Mouse (Mus musculus) CH12.LX (cell line): ENCODE data around the gene Ddx46. TPM values are rescaled to one million over a fixed set of nuclear protein-coding genes. Genes with fewer than 3 reads are reported as not detected.

Experiments
- DNase-seq: peaks from one replicate; pipeline ENCODE4 v3.0.0-alpha.2; 2013; ENCODE audit errors: extremely low read depth
- H3K27ac ChIP-seq: 2 replicates; pipeline ENCODE4 v1.5.1; 2012; ENCODE audit warnings: low read depth, mild to moderate bottlenecking, control low read depth, moderate library complexity; ENCODE audit not compliant: insufficient read depth
- H3K27me3 ChIP-seq: replicated peaks from 2 replicates; pipeline ENCODE3; 2012; ENCODE audit warnings: inconsistent platforms
- H3K36me3 ChIP-seq, 2 experiments: replicated peaks in 1 of 2; 2 replicates each; pipeline versions ENCODE3 to v1.6.1; 2012; ENCODE audit warnings: inconsistent platforms in 1 of 2, low read length in 1 of 2, mild to moderate bottlenecking in 1 of 2, mixed read lengths in 1 of 2, moderate library complexity in 1 of 2; ENCODE audit not compliant: control insufficient read depth in 1 of 2, insufficient read depth in 1 of 2
- H3K4me1 ChIP-seq, 2 experiments: 2 replicates each; pipeline ENCODE4 v1.6.1; 2012; ENCODE audit warnings: inconsistent platforms in 1 of 2, moderate library complexity in 1 of 2; ENCODE audit not compliant: insufficient read depth in 2 of 2, control insufficient read depth in 1 of 2
- H3K4me2 ChIP-seq: 2 replicates; pipeline ENCODE4 v1.6.1; 2012; ENCODE audit warnings: low read depth, mild to moderate bottlenecking, control low read depth; ENCODE audit not compliant: poor library complexity, insufficient read depth, severe bottlenecking
- H3K4me3 ChIP-seq, 3 experiments: fragments of 150-350 bp in 1 of 3; sonication (generic) in 1 of 3; replicated peaks in 1 of 3; 2 replicates each; pipeline versions ENCODE3 to v1.5.1; 2011 to 2012; ENCODE audit warnings: low read depth in 2 of 3, low read length in 2 of 3, mild to moderate bottlenecking in 2 of 3, moderate library complexity in 2 of 3, control low read depth in 1 of 3, improper control_type of control experiment in 1 of 3, inconsistent platforms in 1 of 3, mixed read lengths in 1 of 3; ENCODE audit not compliant: poor library complexity in 1 of 3
- H3K79me2 ChIP-seq: replicated peaks from 2 replicates; pipeline ENCODE4 v1.6.1; 2012; ENCODE audit warnings: mild to moderate bottlenecking, moderate library complexity; ENCODE audit not compliant: control insufficient read depth, poor library complexity, insufficient read depth, severe bottlenecking; ENCODE audit errors: extremely low read depth
- H3K9ac ChIP-seq: 2 replicates; pipeline ENCODE4 v1.6.1; 2012; ENCODE audit warnings: low read depth, mild to moderate bottlenecking, control low read depth, moderate library complexity; ENCODE audit not compliant: insufficient read depth
- H3K9me3 ChIP-seq: replicated peaks from 2 replicates; pipeline ENCODE3; 2012; ENCODE audit warnings: low read length, inconsistent platforms, mixed read lengths
- BHLHE40 ChIP-seq: IDR thresholded peaks from 2 replicates; pipeline ENCODE4 v1.6.1; 2011; ENCODE audit warnings: mild to moderate bottlenecking, low read depth, low read length, improper control_type of control experiment
- CHD1 ChIP-seq: IDR thresholded peaks from 2 replicates; pipeline ENCODE4 v1.6.1; 2012; ENCODE audit warnings: low read depth, low read length, improper control_type of control experiment, inconsistent platforms
- CHD2 ChIP-seq: IDR thresholded peaks from 2 replicates; pipeline ENCODE4 v1.6.1; 2011; ENCODE audit warnings: low read length, improper control_type of control experiment
- CTCF ChIP-seq, 2 experiments: IDR thresholded peaks in 1 of 2; conservative IDR thresholded peaks in 1 of 2; 2 replicates each; pipeline ENCODE4 v1.5.1; 2011 to 2012; ENCODE audit warnings: low read depth in 2 of 2, low read length in 2 of 2, improper control_type of control experiment in 1 of 2, inconsistent platforms in 1 of 2, mild to moderate bottlenecking in 1 of 2, moderate library complexity in 1 of 2
- E2F4 ChIP-seq: IDR thresholded peaks from 2 replicates; pipeline ENCODE4 v1.6.1; 2011; ENCODE audit warnings: low read depth, low read length, improper control_type of control experiment; ENCODE audit not compliant: insufficient replicate concordance
- ELF1 ChIP-seq: IDR thresholded peaks from 2 replicates; pipeline ENCODE4 v1.6.1; 2014; ENCODE audit warnings: low read depth, mild to moderate bottlenecking, inconsistent platforms, low read length, improper control_type of control experiment
- EP300 ChIP-seq: IDR thresholded peaks from 2 replicates; pipeline ENCODE4 v1.6.1; 2011; ENCODE audit warnings: low read length, improper control_type of control experiment
- ETS1 ChIP-seq: conservative IDR thresholded peaks from 2 replicates; pipeline ENCODE4 v1.6.1; 2012; ENCODE audit warnings: low read depth, mild to moderate bottlenecking, inconsistent platforms, low read length, improper control_type of control experiment, moderate library complexity
- GABPA ChIP-seq: IDR thresholded peaks from 2 replicates; pipeline ENCODE4 v1.6.1; 2012; ENCODE audit warnings: low read depth, low read length, improper control_type of control experiment, inconsistent platforms; ENCODE audit not compliant: insufficient replicate concordance
- HCFC1 ChIP-seq: IDR thresholded peaks from 2 replicates; pipeline ENCODE4 v1.6.1; 2012; ENCODE audit warnings: low read depth, mild to moderate bottlenecking, inconsistent platforms, low read length, improper control_type of control experiment
- IRF4 ChIP-seq: IDR thresholded peaks from 2 replicates; pipeline ENCODE4 v1.6.1; 2014; ENCODE audit warnings: low read depth, mild to moderate bottlenecking, inconsistent platforms, low read length, improper control_type of control experiment
- JUN ChIP-seq: IDR thresholded peaks from 2 replicates; pipeline ENCODE4 v1.6.1; 2011; ENCODE audit warnings: low read depth, mild to moderate bottlenecking, low read length, improper control_type of control experiment, moderate library complexity; ENCODE audit not compliant: insufficient read depth
- JUND ChIP-seq: conservative IDR thresholded peaks from 2 replicates; pipeline ENCODE4 v1.6.1; 2011; ENCODE audit warnings: low read depth, low read length, improper control_type of control experiment
- KAT2A ChIP-seq: IDR thresholded peaks from 2 replicates; pipeline ENCODE4 v1.6.1; 2012; ENCODE audit warnings: low read length, improper control_type of control experiment, inconsistent platforms; ENCODE audit not compliant: insufficient replicate concordance
- MAFK ChIP-seq: IDR thresholded peaks from 2 replicates; pipeline ENCODE4 v1.6.1; 2011; ENCODE audit warnings: low read length, improper control_type of control experiment; ENCODE audit not compliant: insufficient replicate concordance
- MAX ChIP-seq: IDR thresholded peaks from 2 replicates; pipeline ENCODE4 v1.6.1; 2011; ENCODE audit warnings: low read length, improper control_type of control experiment
- MAZ ChIP-seq: IDR thresholded peaks from 2 replicates; pipeline ENCODE4 v1.6.1; 2012; ENCODE audit warnings: low read depth, mild to moderate bottlenecking, inconsistent platforms, low read length, improper control_type of control experiment, moderate library complexity
- MEF2A ChIP-seq: IDR thresholded peaks from 2 replicates; pipeline ENCODE4 v1.6.1; 2014; ENCODE audit warnings: low read depth, mild to moderate bottlenecking, inconsistent platforms, low read length, improper control_type of control experiment, borderline replicate concordance
- MXI1 ChIP-seq: IDR thresholded peaks from 2 replicates; pipeline ENCODE4 v1.6.1; 2011; ENCODE audit warnings: mild to moderate bottlenecking, low read depth, low read length, improper control_type of control experiment
- MYC ChIP-seq: IDR thresholded peaks from 2 replicates; pipeline ENCODE4 v1.6.1; 2011; ENCODE audit warnings: low read depth, mild to moderate bottlenecking, improper control_type of control experiment, low read length
- NELFE ChIP-seq: IDR thresholded peaks from 2 replicates; pipeline ENCODE4 v1.6.1; 2011; ENCODE audit warnings: low read depth, low read length, improper control_type of control experiment
- NRF1 ChIP-seq: IDR thresholded peaks from 2 replicates; pipeline ENCODE4 v1.6.1; 2014; ENCODE audit warnings: low read depth, mild to moderate bottlenecking, inconsistent platforms, low read length, improper control_type of control experiment, moderate library complexity
- PAX5 ChIP-seq: IDR thresholded peaks from 2 replicates; pipeline ENCODE4 v1.6.1; 2012; ENCODE audit warnings: low read length, inconsistent platforms, mixed read lengths
- POLR2A ChIP-seq: IDR thresholded peaks from 2 replicates; pipeline ENCODE4 v1.6.1; 2011; ENCODE audit warnings: low read depth, mild to moderate bottlenecking, improper control_type of control experiment, low read length
- POLR2AphosphoS2 ChIP-seq: IDR thresholded peaks from 2 replicates; pipeline ENCODE4 v1.6.1; 2011; ENCODE audit warnings: low read depth, low read length, improper control_type of control experiment
- RAD21 ChIP-seq: IDR thresholded peaks from 2 replicates; pipeline ENCODE4 v1.6.1; 2011; ENCODE audit warnings: low read depth, mild to moderate bottlenecking, low read length, improper control_type of control experiment, moderate library complexity
- RCOR1 ChIP-seq: conservative IDR thresholded peaks from 2 replicates; pipeline ENCODE4 v1.6.1; 2012; ENCODE audit warnings: low read depth, mild to moderate bottlenecking, inconsistent platforms, low read length, improper control_type of control experiment
- SIN3A ChIP-seq: IDR thresholded peaks from 2 replicates; pipeline ENCODE4 v1.6.1; 2012; ENCODE audit warnings: low read length, improper control_type of control experiment, inconsistent platforms
- SMC3 ChIP-seq: IDR thresholded peaks from 2 replicates; pipeline ENCODE4 v1.6.1; 2011; ENCODE audit warnings: low read depth, low read length, improper control_type of control experiment
- TBP ChIP-seq: conservative IDR thresholded peaks from 2 replicates; pipeline ENCODE4 v1.6.1; 2011; ENCODE audit warnings: low read depth, low read length, improper control_type of control experiment
- TCF12 ChIP-seq: IDR thresholded peaks from 2 replicates; pipeline ENCODE4 v1.6.1; 2014; ENCODE audit warnings: low read depth, mild to moderate bottlenecking, inconsistent platforms, low read length, improper control_type of control experiment
- UBTF ChIP-seq: IDR thresholded peaks from 2 replicates; pipeline ENCODE4 v1.6.1; 2012; ENCODE audit warnings: low read depth, mild to moderate bottlenecking, inconsistent platforms, low read length, improper control_type of control experiment, moderate library complexity
- USF1 ChIP-seq: IDR thresholded peaks from 2 replicates; pipeline ENCODE4 v1.6.1; 2014; ENCODE audit warnings: low read depth, mild to moderate bottlenecking, inconsistent platforms, low read length, improper control_type of control experiment
- USF2 ChIP-seq: conservative IDR thresholded peaks from 2 replicates; pipeline ENCODE4 v1.6.1; 2011; ENCODE audit warnings: low read depth, low read length, improper control_type of control experiment
- ZC3H11A ChIP-seq: IDR thresholded peaks from 2 replicates; pipeline ENCODE4 v1.6.1; 2012; ENCODE audit warnings: low read depth, mild to moderate bottlenecking, inconsistent platforms, low read length, improper control_type of control experiment
- ZKSCAN1 ChIP-seq: IDR thresholded peaks from 2 replicates; pipeline ENCODE4 v1.6.1; 2012; ENCODE audit warnings: low read depth, inconsistent platforms, low read length, improper control_type of control experiment, borderline replicate concordance
- ZMIZ1 ChIP-seq: IDR thresholded peaks from 2 replicates; pipeline ENCODE4 v1.6.1; 2012; ENCODE audit warnings: low read depth, mild to moderate bottlenecking, inconsistent platforms, low read length, improper control_type of control experiment
- ZNF384 ChIP-seq: IDR thresholded peaks from 2 replicates; pipeline ENCODE4 v1.6.1; 2012; ENCODE audit warnings: low read depth, low read length, improper control_type of control experiment, inconsistent platforms
- dilution Hi-C: fragments of 300-500 bp; cut with MboI; formaldehyde crosslinking; loops from 2 replicates; pipeline ENCODE4 v1.14.3; 2020; ENCODE audit warnings: low sequenced_read_pairs; ENCODE audit not compliant: extremely low pct_unique_long_range_greater_than_20kb, extremely low pct_ligation_motif_present
- in situ Hi-C: fragments of 300-500 bp; cut with MboI; formaldehyde crosslinking; loops from 3 replicates; pipeline ENCODE4 v1.14.3; 2019; ENCODE audit warnings: low sequenced_read_pairs, low pct_ligation_motif_present, low pct_unique_long_range_greater_than_20kb, mixed read lengths
- polyA plus RNA-seq: library from polyadenylated mRNA; unstranded; fragments of >175 nt; gene quantifications from 2 replicates; pipeline ENCODE4 v1.2.1, GENCODE M21; 2012; ENCODE audit warnings: low read depth; ENCODE audit not compliant: insufficient read length
- total RNA-seq, 2 experiments: library from RNA; depleted of rRNA; stranded (reverse); fragments of 300-350 nt in 1 of 2; fragments of >200 nt in 1 of 2; gene quantifications; 2 replicates each; pipeline ENCODE4 v1.2.3; 2012 to 2014

Gene Ddx46
- total RNA-seq (2012; rRNA removed) (36.1 and 46.3 TPM in 2 replicates), total RNA-seq (2014; rRNA removed) (35.4 and 37.4 TPM in 2 replicates), polyA plus RNA-seq (99.8 and 103 TPM in 2 replicates)

DNA sequence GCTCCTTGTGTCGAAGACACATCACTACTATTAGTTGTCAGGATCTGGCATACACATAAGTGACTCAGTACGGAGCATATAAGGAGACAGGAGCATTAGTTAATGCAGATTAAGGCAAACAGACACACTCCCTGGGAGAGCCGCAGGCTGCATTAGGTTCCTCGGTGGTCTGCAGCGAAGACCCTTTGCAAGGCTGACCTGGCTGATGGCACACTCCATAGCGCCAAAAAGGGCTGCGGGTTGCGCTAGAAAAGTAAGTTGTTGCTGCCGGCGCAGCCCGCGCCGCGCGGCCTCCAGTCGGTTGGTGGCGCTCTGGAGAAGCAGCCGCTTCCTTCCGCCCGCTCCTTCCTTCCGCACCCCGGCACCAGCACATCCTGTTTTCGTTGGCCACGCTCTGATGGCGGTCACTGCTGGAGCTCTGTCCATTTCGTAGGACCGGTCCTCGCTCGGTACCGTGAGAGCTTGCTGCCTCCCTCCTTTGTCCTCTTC, at the start of gene Ddx46:
Gene Ddx46 (plus strand): TSS at position 389 of the 489 bp plus-strand sequence.
- TF ChIP-seq CHD1 (no peak), ELF1 (peak; percentile 95), EP300 (no peak), USF2 (no peak), CHD2 (no peak), ZMIZ1 (peak; percentile 59), ZC3H11A (no peak), ETS1 (no peak), RCOR1 (no peak), CTCF (conservative IDR thresholded peaks at IDR 0.05 in 1 of 2, IDR thresholded peaks at IDR 0.05 in 1 of 2; ENCODE audit: low read depth in 2 of 2, low read length in 2 of 2) (peak; percentile 39 to 89), SMC3 (no peak), BHLHE40 (0 out of 2 replicates have a peak, but pooled peaks have one; percentile 27), GABPA (peak; percentile 94), MXI1 (peak; percentile 78), ZKSCAN1 (no peak), RAD21 (no peak), KAT2A (peak; percentile 87; the same call in 1 of the 2 replicates), USF1 (no peak), JUND (no peak), HCFC1 (peak; percentile 94), MYC (no peak), MAFK (no peak), POLR2AphosphoS2 (peak; percentile 83), E2F4 (no peak), NELFE (peak; percentile 91), UBTF (no peak), PAX5 (no peak), MEF2A (peak; percentile 72), ZNF384 (no peak), NRF1 (peak; percentile 74), TBP (peak; percentile 75), POLR2A (peak; percentile 89), MAX (peak; percentile 65; the same call in 1 of the 2 replicates), JUN (no peak), MAZ (0 out of 2 replicates have a peak, but pooled peaks have one; percentile 43), SIN3A (peak; percentile 96), IRF4 (peak; percentile 29), TCF12 (peak; percentile 94)
- TF ChIP-seq, all 38 proteins: peak for 19
- dilution Hi-C loops (no loop called here), in situ Hi-C loops (no loop called here)
- Histone ChIP-seq H3K27me3 (no peaks in the 10 kb centered on the region), H3K4me3 (peak within 1 kb of the TSS; percentile 95 to 98 (median 96)), H3K9ac (peak within 1 kb of the TSS; percentile 88), H3K9me3 (no peaks in the 10 kb centered on the region), H3K4me2 (peak within 1 kb of the TSS; percentile 95), H3K36me3 (peaks cover 16 to 62% of the 10 kb centered on the region in 2 experiments), H3K79me2 (peaks cover 33% of the 10 kb centered on the region), H3K4me1 (peaks cover 6 to 23% of the 10 kb centered on the region in 2 experiments; a peak in 3 of 4 replicates), H3K27ac (0 out of 2 replicates have a peak within 1 kb of the TSS, but pooled peaks have one; percentile 20)
- peak; percentile 81 for DNase-seq
